Mouse (Mus musculus): ENCODE data around the gene Marco.

Gene Marco

DNA sequence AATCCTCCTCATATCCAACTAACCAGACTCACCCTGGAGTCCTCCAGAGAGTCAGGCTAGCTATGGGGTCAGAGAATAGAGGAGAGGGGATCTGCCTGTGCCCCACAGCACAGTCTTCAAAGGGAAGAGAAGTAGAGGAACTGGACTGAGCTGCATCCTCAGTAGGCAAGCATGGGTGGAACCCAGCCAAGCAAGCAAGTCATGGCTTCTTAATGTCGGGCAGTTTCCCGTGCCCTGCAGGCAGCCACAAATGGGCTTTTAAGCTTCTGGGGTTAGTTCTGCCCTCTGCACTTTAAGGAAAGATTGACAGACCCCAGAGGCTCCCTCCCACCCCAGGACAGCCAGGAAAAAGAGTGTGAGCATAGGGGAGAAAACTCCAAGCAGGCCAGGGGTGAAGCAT lies 63.2 kb downstream of the Marco start:
- no peak for DNase-seq (ENCODE audit: low spot score)

DNA sequence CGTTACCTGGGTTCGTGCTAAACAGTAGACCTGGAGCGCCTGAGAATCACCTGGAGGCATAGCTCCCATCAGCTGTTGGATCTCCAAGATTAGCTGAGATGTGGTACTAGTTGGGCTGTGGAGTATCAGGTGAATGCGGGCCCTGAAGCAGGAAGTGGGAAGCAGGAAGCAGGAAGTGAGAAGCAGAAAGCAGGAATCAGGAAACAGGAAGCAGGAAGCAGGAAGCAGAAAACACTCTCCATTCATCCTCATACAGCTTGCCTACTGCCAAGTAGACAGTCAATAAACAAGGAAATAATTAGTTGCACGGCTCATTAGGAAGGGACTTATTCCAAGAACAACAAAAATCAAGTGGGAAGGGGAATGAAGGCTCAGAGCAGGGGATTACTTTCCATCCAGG lies 69.2 kb downstream of the Marco start:
- DNase-seq (ENCODE audit: low spot score) = no peak

GRCm38 (mm10) chr1:120430171-120430570 lies 74.7 kb downstream of the Marco start:
- DNase-seq (ENCODE audit: low spot score) = peak; percentile 7

DNA sequence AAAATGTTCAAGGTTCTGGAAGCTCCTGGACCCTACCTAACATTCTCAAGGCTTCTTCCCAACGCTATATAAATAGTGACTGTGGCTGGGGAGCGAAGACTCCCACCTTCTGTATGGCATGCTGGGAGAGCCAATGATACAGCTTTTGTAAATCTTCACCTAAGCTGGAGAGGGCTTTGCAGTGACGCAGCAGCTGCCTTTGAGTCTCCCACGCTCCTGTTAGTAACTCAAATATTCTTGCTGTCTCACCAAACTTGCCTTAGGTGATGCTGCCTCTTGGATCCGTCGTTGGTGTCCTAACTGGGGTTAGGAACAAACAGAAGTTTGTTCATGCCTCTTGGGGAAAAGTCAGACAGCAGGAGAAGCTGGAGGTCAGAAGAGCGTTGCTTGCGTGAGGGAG lies 79.2 kb downstream of the Marco start:
- no peak for DNase-seq (ENCODE audit: low spot score)
